Mouse (Mus musculus): Measurements from ENCODE around the gene Alkbh3. TPM values are rescaled to one million over a fixed set of nuclear protein-coding genes. Genes with fewer than 3 reads are reported as not detected.
A peak's percentile ranks its signal among the peaks of the same experiment; 100 is the strongest.

Alkbh3 gene
- 34.6 and 37.2 TPM in 2 replicates for polyA plus RNA-seq (2015; fragmentation: Nextera tagmentation; extraction: Ambion mirVana)

DNA sequence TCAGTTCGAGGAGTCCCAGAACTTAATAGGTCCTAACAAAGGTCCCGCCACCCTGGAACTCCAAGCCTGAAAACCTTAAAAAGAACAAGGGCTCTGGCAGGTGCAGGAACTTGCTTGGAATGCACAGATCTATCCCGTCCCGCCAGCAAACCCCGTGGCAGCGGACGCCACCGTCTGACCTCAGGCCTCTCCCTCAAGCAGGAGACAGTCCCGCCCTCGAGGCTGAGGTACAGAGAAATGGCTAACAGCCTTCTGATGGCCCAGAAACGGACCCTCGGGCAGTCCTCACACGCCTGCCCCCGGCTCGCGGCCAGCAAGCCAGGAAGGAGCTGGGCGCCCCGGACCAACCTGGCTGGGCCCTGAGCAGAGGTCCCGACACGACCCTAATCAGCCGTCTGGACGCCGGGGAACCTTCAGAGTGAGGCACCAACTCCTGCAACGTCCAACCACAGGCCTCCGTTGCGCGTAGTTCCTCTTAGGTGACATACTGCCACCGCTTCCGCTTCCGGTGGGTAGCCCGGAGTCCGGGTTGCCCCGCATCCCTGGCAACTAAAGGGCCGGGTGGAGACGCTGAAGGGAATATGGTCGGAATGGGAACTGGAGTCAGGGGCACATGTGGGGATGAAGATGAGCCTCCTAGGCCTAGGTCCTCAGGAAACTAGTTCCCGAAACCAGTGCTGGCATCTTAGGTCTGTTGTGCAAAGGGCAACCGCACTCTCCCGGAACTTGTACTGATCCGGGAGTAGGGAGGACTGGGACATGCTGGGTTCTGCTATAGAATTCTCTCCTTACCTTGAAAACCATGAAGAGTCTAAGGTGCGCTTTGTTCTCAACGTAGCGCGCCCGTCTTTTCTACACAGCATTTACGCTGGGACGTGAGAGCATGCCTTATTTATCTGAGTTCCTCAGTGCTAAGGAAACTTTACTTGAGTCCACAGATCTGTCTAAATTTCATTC lies at the start of gene Alkbh3:
Gene Alkbh3 (minus strand): TSS at position 473 of the 957 bp plus-strand sequence.
- Histone ChIP-seq H3K9ac (peak within 1 kb of the TSS; percentile 85), H3K27me3 (0 out of 2 replicates have a peak, but pooled peaks cover 3% of the 10 kb centered on the region), H3K27ac (peak within 1 kb of the TSS; percentile 58; the same call in 1 of the 2 replicates), H3K4me1 (replicated peaks) (peaks cover 10% of the 10 kb centered on the region), H3K9me3 (replicated peaks) (no peaks in the 10 kb centered on the region), H3K4me3 (replicated peaks) (peak within 1 kb of the TSS; percentile 86), H3K36me3 (peaks cover 29% of the 10 kb centered on the region), H3K4me2 (peak within 1 kb of the TSS; percentile 72)
- DNase-seq (peak; percentile 81), ATAC-seq (ENCODE audit: low read depth) (peak; percentile 99)
- WGBS (ENCODE audit: insufficient replicate concordance) = 4% methylated on average over 47 of the region's 47 CpGs

DNA sequence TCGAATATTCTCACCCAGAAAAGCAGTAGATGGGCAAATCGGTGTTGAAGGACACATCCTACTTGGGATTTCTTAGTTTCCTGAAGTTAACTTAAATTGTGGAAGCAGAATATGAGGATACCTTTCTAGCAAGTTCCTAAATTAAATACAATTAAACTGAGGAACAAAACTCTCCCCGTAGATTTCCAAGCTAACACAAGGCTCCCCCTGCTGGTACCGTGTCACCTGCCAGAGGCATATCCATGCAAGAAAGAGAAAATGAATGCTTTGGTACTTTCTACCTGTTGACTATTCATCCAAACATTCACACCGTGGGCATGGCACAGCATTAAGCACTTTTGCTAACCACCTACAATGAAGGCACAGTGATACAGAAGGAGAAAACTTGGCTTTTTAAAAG lies 48.9 kb upstream of the Alkbh3 start:
- Histone ChIP-seq H3K9me3 (replicated peaks) (no peaks in the 10 kb centered on the region), H3K4me1 (replicated peaks) (no peaks in the 10 kb centered on the region), H3K4me2 (no peak overlapping the region), H3K27ac (no peak overlapping the region), H3K9ac (no peak overlapping the region), H3K4me3 (replicated peaks) (no peak overlapping the region), H3K36me3 (no peaks in the 10 kb centered on the region), H3K27me3 (no peaks in the 10 kb centered on the region)
- no peak for ATAC-seq (ENCODE audit: low read depth)
- WGBS (ENCODE audit: insufficient replicate concordance) = 75% methylated on average over 5 of the region's 5 CpGs
- DNase-seq = no peak

DNA sequence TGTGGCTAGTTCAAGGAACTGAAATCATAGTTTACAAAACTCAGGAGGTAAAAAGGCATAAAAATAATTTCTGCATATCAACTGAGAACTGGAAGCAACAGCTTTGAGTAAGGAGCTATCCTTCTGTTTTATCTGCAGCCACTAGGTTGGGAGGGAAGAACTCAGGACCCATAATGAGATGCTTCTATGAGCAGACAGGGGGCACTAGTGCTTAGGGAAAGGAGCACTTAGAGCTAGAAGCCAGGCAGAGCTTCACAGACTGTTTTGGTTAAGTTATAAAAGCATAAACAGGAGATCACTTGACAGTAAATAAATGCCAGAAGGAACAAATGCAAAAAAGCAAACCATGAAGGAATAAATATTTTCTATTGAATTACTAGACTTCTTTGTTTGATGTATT lies 44.2 kb upstream of the Alkbh3 start:
- Histone ChIP-seq H3K4me1 (replicated peaks) (no peaks in the 10 kb centered on the region), H3K27me3 (no peaks in the 10 kb centered on the region), H3K4me3 (replicated peaks) (no peak overlapping the region), H3K9me3 (replicated peaks) (no peaks in the 10 kb centered on the region), H3K27ac (no peak overlapping the region), H3K4me2 (no peak overlapping the region), H3K36me3 (no peaks in the 10 kb centered on the region; the same call in 1 of the 2 replicates), H3K9ac (no peak overlapping the region)
- DNase-seq = no peak
- no peak for ATAC-seq (ENCODE audit: low read depth)

DNA sequence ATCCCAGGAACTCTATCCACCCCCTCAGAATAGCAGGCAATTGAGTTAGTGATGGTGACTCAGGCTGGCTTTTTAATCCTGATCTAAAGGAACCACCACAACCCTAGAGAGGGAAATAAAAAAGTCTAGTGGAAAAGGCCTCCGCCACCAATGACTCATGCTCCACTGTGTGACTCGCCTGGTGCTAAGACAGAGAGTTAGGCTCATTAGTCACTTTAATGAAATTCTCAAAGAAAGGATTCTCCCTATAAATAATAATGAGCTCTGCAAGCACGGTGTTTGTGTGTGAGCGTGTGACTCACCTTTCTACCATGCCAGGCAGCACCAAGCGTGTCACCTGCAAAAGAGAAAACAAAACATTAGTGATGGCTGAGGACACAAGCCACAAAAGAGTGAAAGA lies 41.3 kb upstream of the Alkbh3 start:
- Histone ChIP-seq H3K4me1 (replicated peaks) (no peaks in the 10 kb centered on the region), H3K27ac (no peak overlapping the region), H3K4me2 (no peak overlapping the region), H3K36me3 (no peaks in the 10 kb centered on the region; the same call in 1 of the 2 replicates), H3K27me3 (no peaks in the 10 kb centered on the region), H3K4me3 (replicated peaks) (no peak overlapping the region), H3K9me3 (replicated peaks) (no peaks in the 10 kb centered on the region), H3K9ac (no peak overlapping the region)
- DNase-seq (no peak), ATAC-seq (ENCODE audit: low read depth) (no peak)
- 88% methylated on average over 5 of the region's 5 CpGs for WGBS (ENCODE audit: insufficient replicate concordance)

DNA sequence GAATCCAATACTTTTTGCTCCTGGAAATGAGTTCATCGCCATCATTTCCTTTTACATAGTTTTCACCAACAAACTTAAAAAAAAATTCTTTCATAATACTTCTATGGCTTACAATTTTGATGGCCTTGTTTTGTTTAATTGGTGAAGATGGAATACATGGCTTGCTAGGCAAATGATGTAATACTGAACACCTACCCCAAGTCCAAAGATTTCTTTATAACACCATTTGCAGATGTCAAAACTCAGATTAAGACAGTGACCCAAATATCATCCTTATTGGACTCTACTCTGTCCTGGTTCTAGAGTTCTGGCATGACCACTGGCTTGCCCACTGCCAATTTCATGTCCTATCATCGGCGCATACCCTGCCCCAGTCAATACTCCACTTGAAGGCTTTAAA lies 40.3 kb upstream of the Alkbh3 start:
- 87% methylated on average over 3 of the region's 3 CpGs for WGBS (ENCODE audit: insufficient replicate concordance)
- no peaks in the 10 kb centered on the region for H3K27me3 ChIP-seq
- no peak overlapping the region for H3K9ac ChIP-seq
- DNase-seq (no peak), ATAC-seq (ENCODE audit: low read depth) (no peak)
- H3K9me3 ChIP-seq (replicated peaks) = no peaks in the 10 kb centered on the region
- no peaks in the 10 kb centered on the region for H3K4me1 ChIP-seq (replicated peaks)
- no peaks in the 10 kb centered on the region; the same call in 1 of the 2 replicates for H3K36me3 ChIP-seq
- no peak overlapping the region for H3K27ac ChIP-seq
- no peak overlapping the region for H3K4me3 ChIP-seq (replicated peaks)
- H3K4me2 ChIP-seq = no peak overlapping the region

DNA sequence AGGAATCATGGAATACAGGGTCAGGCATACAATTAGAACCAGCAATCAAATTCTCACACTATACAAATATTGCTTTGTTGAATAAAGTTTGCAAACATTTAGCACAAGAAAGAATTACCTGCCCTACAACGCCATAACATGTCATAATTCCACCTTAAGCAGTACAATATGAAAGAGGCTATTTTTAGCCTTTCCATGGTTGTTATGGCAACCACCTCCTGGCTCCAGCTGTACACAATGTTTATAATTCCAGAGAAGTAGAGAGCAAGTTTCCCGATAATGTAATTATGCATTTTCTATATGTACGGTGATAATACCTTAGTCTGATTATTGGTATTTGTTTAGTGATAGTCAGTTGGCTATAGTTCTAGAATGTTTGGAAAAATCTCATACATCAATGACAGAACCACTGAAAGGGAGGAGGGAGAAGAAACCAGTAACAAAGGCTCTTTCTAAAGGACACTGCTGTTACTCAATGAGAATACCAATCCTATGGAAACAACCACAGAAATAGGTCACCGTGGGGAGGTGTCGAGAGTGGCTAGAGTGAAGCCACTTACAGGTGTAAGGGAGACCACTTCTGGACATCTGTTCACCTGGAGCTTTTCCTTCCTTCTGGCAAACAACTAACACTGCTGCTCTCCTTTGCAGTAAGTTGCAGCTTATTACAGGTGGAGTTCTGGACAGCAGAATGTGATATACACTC lies 39.0 kb upstream of the Alkbh3 start:
- Histone ChIP-seq H3K9ac (no peak overlapping the region), H3K27me3 (no peaks in the 10 kb centered on the region), H3K4me3 (replicated peaks) (no peak overlapping the region), H3K4me2 (no peak overlapping the region), H3K36me3 (no peaks in the 10 kb centered on the region; the same call in 1 of the 2 replicates), H3K4me1 (replicated peaks) (0 out of 2 replicates have a peak, but pooled peaks cover 5% of the 10 kb centered on the region), H3K27ac (no peak overlapping the region), H3K9me3 (replicated peaks) (no peaks in the 10 kb centered on the region)
- 74% methylated on average over 5 of the region's 5 CpGs for WGBS (ENCODE audit: insufficient replicate concordance)
- ATAC-seq (ENCODE audit: low read depth) (no peak), DNase-seq (no peak)

DNA sequence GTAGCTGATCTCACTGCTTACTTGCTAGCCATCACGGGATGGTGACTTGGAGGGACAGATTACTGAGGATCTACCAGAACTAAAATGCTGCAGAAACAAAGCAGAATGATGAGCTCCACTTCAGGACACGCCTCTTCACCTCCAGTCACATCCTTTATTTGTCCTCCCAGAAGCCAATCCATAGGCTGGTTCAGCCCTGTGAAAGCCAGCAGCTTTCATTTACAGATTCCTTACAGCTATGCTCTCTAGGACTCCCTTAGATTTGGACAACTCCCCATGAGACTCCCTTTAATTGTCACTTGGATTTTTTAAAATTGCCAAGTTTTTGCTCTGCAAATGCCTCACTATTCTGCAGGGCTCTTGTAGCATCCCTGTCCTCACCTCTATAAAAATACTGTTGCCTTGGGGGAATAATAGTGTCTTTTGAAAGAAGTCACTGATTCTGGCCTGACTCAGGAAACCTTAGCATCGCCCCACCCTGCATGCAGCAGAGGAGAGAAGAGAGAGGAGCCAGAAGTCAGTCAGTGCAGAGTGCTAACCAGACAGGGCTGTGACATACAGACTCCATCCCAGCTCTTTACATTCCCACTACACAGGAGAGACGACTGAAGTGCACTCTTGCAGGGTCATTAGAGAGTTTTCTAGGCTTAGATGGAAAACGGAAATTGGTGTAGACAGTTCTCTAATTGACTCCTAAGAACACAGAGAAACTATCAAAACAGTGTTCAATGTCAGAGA lies 38.3 kb upstream of the Alkbh3 start:
- no peaks in the 10 kb centered on the region; the same call in 1 of the 2 replicates for H3K36me3 ChIP-seq
- 0 out of 2 replicates have a peak, but pooled peaks cover 8% of the 10 kb centered on the region for H3K4me1 ChIP-seq (replicated peaks)
- 67% methylated on average over 5 of the region's 5 CpGs for WGBS (ENCODE audit: insufficient replicate concordance)
- DNase-seq (no peak), ATAC-seq (ENCODE audit: low read depth) (no peak)
- no peak overlapping the region for H3K4me2 ChIP-seq
- H3K27me3 ChIP-seq = no peaks in the 10 kb centered on the region
- H3K27ac ChIP-seq = no peak overlapping the region
- no peak overlapping the region for H3K9ac ChIP-seq
- H3K4me3 ChIP-seq (replicated peaks) = no peak overlapping the region
- H3K9me3 ChIP-seq (replicated peaks) = no peaks in the 10 kb centered on the region

DNA sequence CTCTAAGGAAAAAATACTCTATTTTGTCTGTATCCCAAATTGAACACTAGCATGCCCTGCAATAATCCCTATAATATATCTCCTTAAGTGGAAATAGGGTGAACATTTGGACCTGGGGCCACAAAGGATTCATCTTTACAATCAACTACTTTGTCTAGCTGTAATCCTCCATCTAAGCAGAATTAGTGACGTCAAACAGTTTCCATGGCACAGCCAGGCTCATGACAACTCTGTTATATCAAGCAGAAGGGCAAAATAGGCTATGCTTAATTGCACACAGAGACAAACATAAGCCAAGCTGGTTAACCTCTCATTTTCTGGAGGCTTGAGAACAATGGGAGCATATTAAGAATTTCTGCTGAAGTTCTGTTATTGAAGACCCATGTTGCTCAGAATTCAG lies 37.7 kb upstream of the Alkbh3 start:
- Histone ChIP-seq H3K4me3 (replicated peaks) (no peak overlapping the region), H3K9ac (no peak overlapping the region), H3K27ac (no peak overlapping the region), H3K4me2 (no peak overlapping the region), H3K9me3 (replicated peaks) (no peaks in the 10 kb centered on the region), H3K36me3 (no peaks in the 10 kb centered on the region; the same call in 1 of the 2 replicates), H3K4me1 (replicated peaks) (0 out of 2 replicates have a peak, but pooled peaks cover 8% of the 10 kb centered on the region), H3K27me3 (no peaks in the 10 kb centered on the region)
- 70% methylated on average over 1 of the region's 1 CpGs for WGBS (ENCODE audit: insufficient replicate concordance)
- DNase-seq = no peak
- no peak for ATAC-seq (ENCODE audit: low read depth)

DNA sequence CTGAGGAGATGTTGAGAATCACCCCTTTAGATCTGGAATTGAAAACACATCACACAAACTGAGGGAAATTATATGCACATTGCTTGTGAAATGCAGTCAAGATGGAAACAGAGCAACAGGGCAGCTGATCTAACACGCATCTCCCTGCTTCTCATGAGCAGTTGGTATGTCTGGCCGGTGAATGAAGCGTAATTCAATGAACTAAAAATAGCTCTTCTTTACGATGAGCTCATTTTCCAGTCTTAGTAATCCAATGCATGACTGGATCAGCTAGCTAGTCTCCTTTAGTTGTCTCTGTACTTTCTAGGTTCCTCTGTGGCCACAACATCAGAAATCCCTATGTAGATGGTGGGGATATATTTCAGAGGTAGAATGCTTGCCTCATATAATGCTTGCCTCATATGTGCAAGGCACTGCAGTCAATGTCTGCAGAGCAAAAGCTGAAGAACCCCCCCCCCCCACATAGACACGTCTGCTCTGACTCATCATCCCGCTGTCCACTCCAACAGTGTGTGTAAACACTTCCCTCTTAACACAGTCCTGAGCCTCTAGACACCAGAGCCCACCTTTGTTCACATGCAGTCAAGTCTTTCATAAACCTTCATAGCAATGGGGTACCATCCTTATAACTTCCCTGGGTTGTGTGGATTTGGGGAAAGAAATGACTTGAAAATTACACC lies 34.9 kb upstream of the Alkbh3 start:
- Histone ChIP-seq H3K4me1 (replicated peaks) (0 out of 2 replicates have a peak, but pooled peaks cover 8% of the 10 kb centered on the region), H3K27ac (no peak overlapping the region)

DNA sequence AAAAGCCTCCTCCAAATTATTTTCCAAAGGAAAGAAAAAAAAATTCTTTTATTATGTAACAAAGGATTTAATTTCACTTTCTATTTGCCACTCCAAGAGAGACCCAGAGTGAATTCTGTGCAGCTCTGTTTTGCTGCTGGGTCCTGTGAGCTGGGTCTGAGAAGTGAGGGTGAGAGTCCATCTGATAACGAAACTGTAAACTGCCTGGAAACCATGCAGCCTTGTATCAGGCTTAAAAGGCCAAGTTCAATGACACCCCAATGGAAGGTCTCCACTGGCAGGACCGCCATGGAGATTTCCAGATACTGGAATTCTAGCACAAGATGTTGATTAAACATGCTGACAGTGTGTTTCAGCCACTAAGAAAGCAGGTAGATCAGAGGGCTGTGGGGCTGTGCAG lies 33.6 kb upstream of the Alkbh3 start:
- WGBS (ENCODE audit: insufficient replicate concordance) = 55% methylated on average over 2 of the region's 2 CpGs
- Histone ChIP-seq H3K27me3 (no peaks in the 10 kb centered on the region), H3K9ac (no peak overlapping the region), H3K4me1 (replicated peaks) (0 out of 2 replicates have a peak, but pooled peaks cover 8% of the 10 kb centered on the region), H3K4me3 (replicated peaks) (no peak overlapping the region), H3K9me3 (replicated peaks) (no peaks in the 10 kb centered on the region), H3K4me2 (no peak overlapping the region), H3K36me3 (0 out of 2 replicates have a peak, but pooled peaks cover 11% of the 10 kb centered on the region), H3K27ac (no peak overlapping the region)
- DNase-seq (no peak), ATAC-seq (ENCODE audit: low read depth) (peak; percentile 48; the same call in 1 of the 2 replicates)

More for the DNA sequence above, 34.9 kb upstream of the Alkbh3 start:
- no peak overlapping the region for H3K4me3 ChIP-seq (replicated peaks)
- DNase-seq (no peak), ATAC-seq (ENCODE audit: low read depth) (no peak)
- H3K36me3 ChIP-seq = 0 out of 2 replicates have a peak, but pooled peaks cover 7% of the 10 kb centered on the region
- WGBS (ENCODE audit: insufficient replicate concordance) = 72% methylated on average over 6 of the region's 6 CpGs
- no peak overlapping the region for H3K4me2 ChIP-seq
- H3K9me3 ChIP-seq (replicated peaks) = no peaks in the 10 kb centered on the region
- no peaks in the 10 kb centered on the region for H3K27me3 ChIP-seq
- no peak overlapping the region for H3K9ac ChIP-seq

All from liver, embryonic 13.5 days (tissue).